Mouse (Mus musculus) limb, embryonic 10.5 days (tissue): ENCODE results near the gene Hist1h4f. TPM values are rescaled to one million over a fixed set of nuclear protein-coding genes. Genes with fewer than 3 reads are reported as not detected.
A peak's percentile ranks its signal among the peaks of the same experiment; 100 is the strongest.
"Not testable (repeated sequence)": the region's sequence is repeated elsewhere in the genome, so short reads cannot be mapped to it uniquely, and the experiment has no call there.

Experiments used
- DNase-seq: peaks from one replicate; pipeline ENCODE4 v3.0.0-alpha.2; 2017; ENCODE audit warnings: low spot score
- H3K27ac ChIP-seq: fragments of 300-500 bp; sonication (generic); 2 replicates; pipeline ENCODE4 v1.5.1; 2016; ENCODE audit warnings: mild to moderate bottlenecking
- H3K27me3 ChIP-seq: fragments of 300-500 bp; sonication (generic); 2 replicates; pipeline ENCODE4 v1.6.1; 2016; ENCODE audit warnings: low read depth, mild to moderate bottlenecking; ENCODE audit not compliant: poor library complexity, severe bottlenecking
- H3K36me3 ChIP-seq: fragments of 300-500 bp; sonication (generic); 2 replicates; pipeline ENCODE4 v1.6.1; 2016; ENCODE audit warnings: mild to moderate bottlenecking, moderate library complexity
- H3K4me1 ChIP-seq: fragments of 300-500 bp; sonication (generic); 2 replicates; pipeline ENCODE4 v1.6.1; 2016
- H3K4me3 ChIP-seq: fragments of 300-500 bp; sonication (generic); 2 replicates; pipeline ENCODE4 v1.5.1; 2016; ENCODE audit warnings: mild to moderate bottlenecking, moderate library complexity
- H3K9me3 ChIP-seq: fragments of 300-500 bp; sonication (generic); replicated peaks from 2 replicates; pipeline ENCODE4 v1.6.1; 2016; ENCODE audit warnings: mild to moderate bottlenecking
- WGBS: fragments of 180-500 bp; shearing (Covaris S2); methylation state at CpG from one replicate; pipeline ENCODE4 v1.1.7; 2016; 5-methylcytosine and 5-hydroxymethylcytosine counted together
- polyA plus RNA-seq: library from polyadenylated mRNA; unstranded; fragments of >200 nt; fragmentation: Nextera tagmentation; extraction: Ambion mirVana; gene quantifications from 2 replicates; pipeline ENCODE4 v1.2.1, GENCODE M21; 2016

Gene Hist1h4f
- polyA plus RNA-seq, 1 experiment from 2014 or later = 1.3 TPM

DNA sequence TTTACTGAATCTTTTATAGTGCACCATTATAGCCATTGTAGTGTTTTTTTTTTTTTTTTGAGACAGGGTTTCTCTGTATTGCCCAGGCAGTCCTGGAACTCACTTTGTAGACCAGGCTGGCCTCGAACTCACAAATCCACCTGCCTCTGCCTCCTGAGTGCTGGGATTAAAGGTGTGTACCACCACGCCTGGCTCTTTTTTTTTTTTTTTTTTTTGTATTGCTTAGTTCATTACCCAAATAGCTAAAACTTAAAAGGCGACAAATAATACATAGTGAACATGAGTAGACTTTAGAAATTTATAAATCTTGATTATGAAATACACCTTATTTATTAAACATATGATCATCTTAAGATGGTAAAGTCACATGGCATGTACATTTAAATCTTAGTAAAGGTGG, 10.0 kb downstream of the Hist1h4f start:
- 93% methylated on average over 3 of the region's 3 CpGs for WGBS
- H3K4me1 ChIP-seq = peaks cover 25% of the 10 kb centered on the region
- no peaks in the 10 kb centered on the region for H3K9me3 ChIP-seq
- no peak overlapping the region for H3K27ac ChIP-seq
- no peaks in the 10 kb centered on the region for H3K36me3 ChIP-seq
- no peaks in the 10 kb centered on the region for H3K27me3 ChIP-seq
- no peak for DNase-seq
- H3K4me3 ChIP-seq = no peak overlapping the region

DNA sequence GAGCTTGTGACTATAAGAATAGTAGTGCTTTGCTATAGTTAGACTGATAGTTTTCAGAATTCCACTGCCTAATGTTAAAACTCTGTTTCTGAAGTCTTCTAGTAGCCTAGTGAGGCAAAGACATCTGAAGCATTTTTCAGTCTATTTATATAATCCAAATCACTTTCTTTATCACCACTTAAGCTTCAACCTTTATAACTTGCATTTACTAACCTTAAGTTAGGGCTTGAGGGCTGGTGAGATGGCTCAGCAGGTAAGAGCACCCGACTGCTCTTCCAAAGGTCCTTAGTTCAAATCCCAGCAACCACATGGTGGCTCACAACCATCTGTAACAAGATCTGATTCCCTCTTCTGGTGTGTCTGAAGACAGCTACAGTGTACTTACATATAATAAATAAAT, 11.6 kb downstream of the Hist1h4f start:
- WGBS = 69% methylated on average over 1 of the region's 1 CpGs

DNA sequence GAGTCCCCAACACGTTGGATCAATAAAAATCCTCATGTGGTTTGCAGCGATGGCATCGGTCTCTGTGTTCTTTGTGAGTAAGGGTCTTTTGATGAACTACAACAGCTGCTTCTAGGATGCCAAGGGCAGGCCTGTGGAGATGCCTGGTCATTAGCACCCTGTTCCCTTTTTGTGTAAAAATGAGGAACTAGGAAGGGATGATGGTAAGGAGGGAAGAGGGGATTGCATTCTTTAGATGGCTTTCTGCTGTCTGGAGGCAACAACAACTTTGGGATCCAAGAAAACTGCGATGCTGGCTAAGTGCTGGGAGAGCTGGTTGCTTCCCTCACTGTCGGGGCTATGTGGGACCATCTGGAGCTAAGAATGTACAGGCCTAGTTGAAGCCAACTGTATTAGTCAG, 13.2 kb downstream of the Hist1h4f start:
- DNase-seq = no peak
- peaks cover 30% of the 10 kb centered on the region for H3K4me1 ChIP-seq
- no peaks in the 10 kb centered on the region for H3K9me3 ChIP-seq
- no peaks in the 10 kb centered on the region for H3K36me3 ChIP-seq
- no peak overlapping the region for H3K4me3 ChIP-seq
- H3K27me3 ChIP-seq = no peaks in the 10 kb centered on the region
- H3K27ac ChIP-seq = peak overlapping the region; percentile 69
- WGBS = 68% methylated on average over 5 of the region's 5 CpGs

More for the DNA sequence above, 11.6 kb downstream of the Hist1h4f start:
- DNase-seq, H3K4me3 ChIP-seq, H3K9me3 ChIP-seq, H3K27ac ChIP-seq, H3K27me3 ChIP-seq, H3K36me3 ChIP-seq: not testable (repeated sequence)
- H3K4me1 ChIP-seq = peaks cover 30% of the 10 kb centered on the region

DNA sequence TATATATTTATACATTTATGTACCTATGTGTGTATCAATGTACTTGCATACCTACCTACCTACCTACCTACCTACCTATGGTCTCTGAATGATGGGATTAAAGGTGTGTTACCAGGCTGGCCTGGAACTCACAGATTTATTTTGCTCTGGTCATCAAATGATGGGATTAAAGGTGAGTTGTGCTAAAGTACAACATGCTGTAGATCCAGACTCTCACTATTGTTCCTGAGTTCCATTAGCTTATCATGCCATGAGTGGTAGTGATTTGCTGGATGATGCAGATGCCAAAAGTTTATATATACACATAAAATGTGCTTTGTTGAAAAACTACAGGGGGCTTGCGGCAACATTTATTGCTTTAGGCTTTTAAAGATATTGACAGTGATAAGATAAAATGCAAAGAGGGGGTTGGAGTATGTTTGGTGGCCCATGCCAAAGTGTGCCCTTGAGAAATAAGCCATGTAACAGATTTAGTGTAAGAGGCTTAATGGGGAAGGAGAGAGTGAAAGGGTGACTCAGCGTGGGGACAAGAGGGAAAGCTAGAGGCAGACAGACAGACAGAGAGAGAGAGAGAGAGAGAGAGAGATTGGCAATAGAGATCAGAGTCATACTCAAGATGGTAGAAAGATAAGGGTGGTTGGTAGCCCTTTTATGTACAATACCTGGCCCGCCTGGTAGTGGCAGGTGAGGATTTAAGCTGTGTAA, 14.3 kb downstream of the Hist1h4f start:
- Histone ChIP-seq H3K4me1 (peaks cover 36% of the 10 kb centered on the region), H3K27ac (peak overlapping the region; percentile 97), H3K4me3 (peak overlapping the region; percentile 63), H3K27me3 (no peaks in the 10 kb centered on the region), H3K9me3 (no peaks in the 10 kb centered on the region), H3K36me3 (no peaks in the 10 kb centered on the region)
- 83% methylated on average over 3 of the region's 3 CpGs for WGBS
- DNase-seq = no peak

DNA sequence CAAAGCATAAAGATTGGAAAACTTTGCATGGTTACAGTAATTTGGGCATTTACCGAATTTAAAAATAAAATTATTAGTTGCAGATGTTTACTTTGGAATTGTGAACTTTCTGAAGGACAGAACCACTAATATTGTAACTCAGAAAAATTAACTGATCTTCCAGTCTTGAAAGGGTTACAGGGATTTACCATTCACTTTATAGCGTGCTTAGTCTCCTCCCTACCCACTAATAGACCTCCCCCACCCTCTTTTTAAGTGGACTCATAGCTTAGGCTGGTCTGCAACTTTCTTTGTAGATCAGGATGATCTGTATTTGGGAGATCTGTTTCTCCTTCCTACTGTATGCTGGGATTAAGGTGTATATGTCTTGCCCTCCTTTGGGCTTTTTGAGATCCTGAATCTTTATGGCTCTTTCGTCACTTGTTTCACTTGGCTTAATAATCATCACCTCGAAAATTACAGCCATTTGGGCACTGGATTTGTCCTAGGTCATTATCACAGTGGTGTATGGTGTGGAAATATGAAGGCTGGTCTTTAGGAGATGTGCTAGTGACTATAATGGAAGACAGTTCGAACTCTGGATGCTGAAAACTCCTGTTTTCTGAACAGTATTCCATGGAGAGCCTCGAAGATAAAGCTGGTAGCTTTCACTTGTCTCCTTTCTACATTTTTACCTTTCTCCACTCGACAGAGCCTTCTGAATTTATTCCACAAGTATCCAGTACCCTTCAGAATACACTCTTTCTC, 15.2 kb downstream of the Hist1h4f start:
- no peaks in the 10 kb centered on the region for H3K27me3 ChIP-seq
- no peaks in the 10 kb centered on the region for H3K9me3 ChIP-seq
- no peaks in the 10 kb centered on the region for H3K36me3 ChIP-seq
- 22% methylated on average over 7 of the region's 7 CpGs for WGBS
- peaks cover 34% of the 10 kb centered on the region for H3K4me1 ChIP-seq
- H3K4me3 ChIP-seq = peak overlapping the region; percentile 63
- no peak for DNase-seq
- peak overlapping the region; percentile 97 for H3K27ac ChIP-seq

DNA sequence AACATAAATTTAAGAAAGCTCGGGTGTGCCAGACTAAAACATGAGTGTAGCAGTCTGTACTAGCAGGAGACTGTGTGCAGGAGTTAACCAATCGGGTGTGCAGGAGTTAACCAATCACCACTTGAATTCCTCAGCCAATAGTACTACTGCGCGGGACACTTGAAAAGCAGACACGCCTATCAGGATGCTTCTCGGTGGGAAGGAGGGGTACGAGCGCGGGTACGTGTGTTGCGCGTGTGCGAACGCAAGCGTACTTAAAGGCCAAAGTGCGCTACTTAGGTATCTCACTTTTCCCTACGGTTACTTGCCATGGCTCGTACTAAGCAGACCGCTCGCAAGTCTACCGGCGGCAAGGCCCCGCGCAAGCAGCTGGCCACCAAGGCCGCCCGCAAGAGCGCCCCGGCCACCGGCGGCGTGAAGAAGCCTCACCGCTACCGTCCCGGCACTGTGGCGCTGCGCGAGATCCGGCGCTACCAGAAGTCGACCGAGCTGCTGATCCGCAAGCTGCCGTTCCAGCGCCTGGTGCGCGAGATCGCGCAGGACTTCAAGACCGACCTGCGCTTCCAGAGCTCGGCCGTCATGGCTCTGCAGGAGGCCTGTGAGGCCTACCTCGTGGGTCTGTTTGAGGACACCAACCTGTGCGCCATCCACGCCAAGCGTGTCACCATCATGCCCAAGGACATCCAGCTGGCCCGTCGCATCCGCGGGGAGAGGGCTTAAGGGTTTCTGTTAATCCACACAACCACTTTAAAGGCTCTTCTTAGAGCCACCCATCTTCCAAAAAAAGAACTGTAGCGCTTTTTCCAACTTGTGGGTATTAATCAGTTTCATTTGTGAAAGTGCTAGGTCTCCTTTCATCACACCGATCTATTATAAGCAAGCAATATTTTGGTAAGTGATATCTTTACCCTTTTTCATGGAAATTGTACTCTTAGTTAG, 16.0 kb downstream of the Hist1h4f start, which contains the start of gene Hist1h3g:
Gene Hist1h3g, plus strand, starts transcription at position 286 of the 939 bp plus-strand sequence.
- H3K9me3 ChIP-seq, H3K27me3 ChIP-seq, H3K36me3 ChIP-seq: not testable (repeated sequence)
- Histone ChIP-seq H3K4me3 (peak within 1 kb of the TSS; percentile 63), H3K4me1 (peaks cover 34% of the 10 kb centered on the region), H3K27ac (peak within 1 kb of the TSS; percentile 97)
- peak; percentile 89 for DNase-seq
- under 1% methylated on average over 53 of the region's 62 CpGs for WGBS

DNA sequence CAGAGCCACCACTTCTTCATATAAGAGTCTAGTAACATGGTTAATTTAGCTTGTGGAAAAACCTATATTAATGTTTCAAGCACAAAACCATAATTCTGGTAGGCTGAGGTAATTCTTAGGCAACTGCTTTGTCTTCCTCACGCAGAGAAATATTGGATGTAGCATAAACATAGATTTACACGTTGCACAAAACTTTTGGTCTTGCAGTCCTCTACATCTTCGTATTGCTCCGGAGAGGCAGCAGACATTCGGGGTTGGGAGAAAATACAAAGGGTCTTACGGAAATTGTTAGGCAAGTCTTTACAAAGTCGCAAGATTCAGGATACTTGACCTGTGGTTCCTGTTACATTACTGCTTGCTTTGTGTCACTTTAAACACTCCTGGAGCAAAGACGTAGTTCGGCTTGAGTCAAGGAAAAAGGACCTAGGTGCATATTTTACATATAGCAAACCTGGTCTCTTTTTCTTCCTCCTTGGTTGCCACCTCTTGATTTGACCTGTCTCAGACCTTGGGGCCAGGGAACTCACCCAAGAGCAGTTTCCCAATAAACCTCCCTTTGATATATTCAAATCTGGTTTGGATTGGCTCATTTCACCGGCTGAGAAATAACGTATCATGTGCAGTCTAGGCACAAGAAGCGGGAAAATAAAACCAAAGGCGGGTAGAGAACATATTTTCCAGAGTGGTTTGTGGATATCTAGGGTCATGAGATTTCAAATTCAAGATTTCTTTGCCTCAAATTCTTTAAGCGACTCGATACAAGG, 16.9 kb downstream of the Hist1h4f start:
- peak; percentile 54 for DNase-seq
- Histone ChIP-seq H3K27ac (peak overlapping the region; percentile 97), H3K9me3 (no peaks in the 10 kb centered on the region), H3K27me3 (no peaks in the 10 kb centered on the region), H3K4me3 (peak overlapping the region; percentile 63), H3K4me1 (peaks cover 36% of the 10 kb centered on the region), H3K36me3 (no peaks in the 10 kb centered on the region)
- under 1% methylated on average over 15 of the region's 15 CpGs for WGBS

DNA sequence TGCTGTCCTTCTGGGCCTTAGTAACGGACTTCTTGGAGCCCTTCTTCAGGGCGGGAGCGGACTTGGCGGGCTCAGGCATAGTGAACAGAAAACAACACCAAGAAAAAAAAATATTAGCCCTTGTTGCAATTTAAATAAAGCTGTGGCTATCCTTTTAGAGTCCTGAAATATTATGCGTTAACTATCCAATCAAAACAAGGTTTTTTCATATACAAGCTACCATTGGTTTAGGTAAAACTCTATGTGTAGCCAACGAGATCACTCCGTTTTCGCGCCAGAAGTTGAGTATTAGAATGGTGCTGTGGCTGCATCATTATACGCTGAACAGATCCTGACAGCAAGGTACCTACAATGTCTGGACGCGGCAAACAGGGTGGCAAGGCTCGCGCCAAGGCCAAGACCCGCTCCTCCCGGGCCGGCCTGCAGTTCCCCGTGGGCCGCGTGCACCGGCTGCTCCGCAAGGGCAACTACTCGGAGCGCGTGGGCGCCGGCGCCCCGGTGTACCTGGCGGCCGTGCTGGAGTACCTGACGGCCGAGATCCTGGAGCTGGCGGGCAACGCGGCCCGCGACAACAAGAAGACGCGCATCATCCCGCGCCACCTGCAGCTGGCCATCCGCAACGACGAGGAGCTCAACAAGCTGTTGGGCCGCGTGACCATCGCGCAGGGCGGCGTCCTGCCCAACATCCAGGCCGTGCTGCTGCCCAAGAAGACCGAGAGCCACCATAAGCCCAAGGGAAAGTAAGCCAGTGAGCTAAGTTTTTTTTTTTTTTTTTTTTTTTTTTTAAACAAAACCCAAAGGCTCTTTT, 17.7 kb downstream of the Hist1h4f start, which contains the start of gene Hist1h2af:
Gene Hist1h2af, plus strand, starts transcription at position 347 of the 808 bp plus-strand sequence.
- DNase-seq = peak; percentile 75
- not testable (repeated sequence) for H3K27me3 ChIP-seq, H3K36me3 ChIP-seq, H3K9me3 ChIP-seq
- H3K4me3 ChIP-seq = peak within 1 kb of the TSS; percentile 63
- H3K27ac ChIP-seq = peak within 1 kb of the TSS; percentile 97
- WGBS = under 1% methylated on average over 31 of the region's 53 CpGs
- peaks cover 42% of the 10 kb centered on the region for H3K4me1 ChIP-seq

DNA sequence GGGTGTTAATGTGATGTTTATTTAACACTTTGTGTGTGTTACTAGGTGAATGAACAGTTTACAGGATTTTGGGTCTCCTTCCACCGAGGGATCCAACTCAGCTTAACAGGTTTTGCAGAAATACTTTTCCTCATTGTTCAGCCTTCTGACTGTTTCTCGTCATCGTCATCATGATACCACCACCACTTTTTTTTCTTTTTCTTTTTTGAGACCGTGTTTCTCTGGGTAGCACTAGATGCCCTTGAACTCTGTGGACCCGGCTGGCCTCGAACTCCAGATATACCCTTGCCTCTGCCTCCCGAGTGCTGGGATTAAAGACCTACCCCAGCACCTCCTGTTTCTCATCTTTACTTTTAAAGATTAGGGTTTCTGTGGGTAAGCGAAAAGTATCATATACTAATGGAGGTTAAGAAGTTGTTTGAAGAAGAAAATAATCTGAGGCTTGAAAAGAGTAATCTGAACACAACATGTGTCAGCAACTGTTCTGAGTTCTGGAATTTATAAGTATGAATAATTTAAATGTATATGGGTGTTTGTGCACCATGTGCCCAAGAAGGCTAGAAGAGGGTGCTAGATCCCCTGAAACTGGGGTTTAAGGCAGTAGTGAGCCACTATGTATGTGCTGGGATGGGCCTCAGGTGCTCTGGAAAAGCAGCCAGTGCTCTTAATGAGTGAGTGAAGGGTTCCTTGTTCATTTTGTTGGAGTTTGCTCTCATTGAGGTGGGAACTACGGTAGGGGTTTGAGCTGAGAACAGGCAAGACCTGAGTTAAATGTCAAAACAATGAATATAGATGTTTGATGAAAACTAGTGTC, 19.0 kb downstream of the Hist1h4f start:
- H3K4me3 ChIP-seq = peak overlapping the region; percentile 63
- H3K27me3 ChIP-seq = no peaks in the 10 kb centered on the region
- WGBS = 27% methylated on average over 9 of the region's 9 CpGs
- H3K36me3 ChIP-seq = no peaks in the 10 kb centered on the region
- DNase-seq = peak; percentile 41
- H3K9me3 ChIP-seq = no peaks in the 10 kb centered on the region
- peaks cover 34% of the 10 kb centered on the region for H3K4me1 ChIP-seq
- peak overlapping the region; percentile 97 for H3K27ac ChIP-seq

DNA sequence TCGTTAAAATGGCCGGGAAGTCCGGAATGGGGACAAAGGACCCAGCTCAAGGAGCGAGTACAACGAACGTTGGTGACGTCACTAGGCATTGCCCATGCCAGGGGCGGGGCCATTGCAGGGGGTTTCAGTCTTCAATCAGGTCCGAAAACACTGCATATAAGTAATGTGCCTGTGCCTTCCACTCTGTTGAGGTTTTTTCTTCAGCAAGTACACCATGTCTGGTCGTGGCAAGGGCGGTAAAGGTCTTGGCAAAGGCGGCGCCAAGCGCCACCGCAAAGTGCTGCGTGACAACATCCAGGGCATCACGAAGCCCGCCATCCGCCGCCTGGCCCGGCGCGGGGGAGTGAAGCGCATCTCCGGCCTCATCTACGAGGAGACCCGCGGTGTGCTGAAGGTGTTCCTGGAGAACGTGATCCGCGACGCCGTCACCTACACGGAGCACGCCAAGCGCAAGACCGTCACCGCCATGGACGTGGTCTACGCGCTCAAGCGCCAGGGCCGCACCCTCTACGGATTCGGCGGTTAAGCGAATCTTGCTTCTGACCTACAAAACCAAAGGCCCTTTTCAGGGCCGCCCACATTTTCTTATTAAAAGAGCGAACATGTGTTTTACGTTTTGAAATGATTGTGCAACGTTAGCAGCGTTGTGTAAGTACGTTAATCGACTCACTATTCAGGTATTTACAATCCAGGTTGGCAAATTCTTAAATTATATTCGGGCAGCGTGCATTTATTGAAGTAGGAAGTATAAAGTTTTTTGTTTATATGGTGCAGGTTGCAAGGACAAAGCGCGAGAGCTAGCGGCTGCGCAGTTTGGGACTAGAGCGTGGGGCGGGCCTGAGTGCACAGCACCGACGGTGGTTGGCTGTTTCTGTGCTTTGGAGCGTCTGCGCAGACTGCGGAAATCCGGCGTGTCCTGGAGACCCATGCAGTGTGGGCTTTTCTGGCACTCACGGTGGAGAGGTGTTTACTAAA, 20.3 kb downstream of the Hist1h4f start, which contains the start of gene Hist1h4h:
Gene Hist1h4h, plus strand, starts transcription at position 150 of the 975 bp plus-strand sequence.
- under 1% methylated on average over 66 of the region's 70 CpGs for WGBS
- Histone ChIP-seq H3K4me3 (peak within 1 kb of the TSS; percentile 63), H3K9me3 (no peaks in the 10 kb centered on the region), H3K36me3 (no peaks in the 10 kb centered on the region), H3K4me1 (peaks cover 27% of the 10 kb centered on the region), H3K27me3 (no peaks in the 10 kb centered on the region), H3K27ac (peak within 1 kb of the TSS; percentile 97)
- peak; percentile 97 for DNase-seq
